Mouse (Mus musculus): Measurements from ENCODE around the gene Stx17. TPM values are rescaled to one million over a fixed set of nuclear protein-coding genes. Genes with fewer than 3 reads are reported as not detected.

Stx17 gene
- 24.1 TPM for polyA plus RNA-seq (2017; shearing (Covaris generic))

GRCm38 (mm10) chr4:48124773-48125469 lies at the start of gene Stx17:
TSS of gene Stx17 (plus strand) at chr4:48124915.

Other genes with a start within 250 kb of the Stx17 start
- gene Nr4a3, start 79.8 kb upstream of the Stx17 start, polyA plus RNA-seq (2017; shearing (Covaris generic)) = 4.4 TPM
- 99.2 TPM for gene Erp44, start 154.6 kb downstream of the Stx17 start, polyA plus RNA-seq (2017; shearing (Covaris generic))
- 24.7 TPM for gene Invs, start 154.8 kb downstream of the Stx17 start, polyA plus RNA-seq (2017; shearing (Covaris generic))

Measured in CD4-positive, CD25-positive, alpha-beta regulatory T cell, adult 9 weeks (primary cell).